Mouse (Mus musculus) heart, postnatal 0 days (tissue): ENCODE measurements at regions not wholly inside any gene's neighbourhood (a gene's known extent, or its start where the extent isn't known, plus 50 kb on each side); places are given as distances from the start of the nearest gene placed in this dataset.

Experiments used
- CTCF ChIP-seq: IDR thresholded peaks from 2 replicates; pipeline ENCODE4 v1.5.1; 2016; ENCODE audit warnings: antibody characterized with exemption, control low read depth, low read depth
- EP300 ChIP-seq: IDR thresholded peaks from 2 replicates; pipeline ENCODE4 v1.6.1; 2016; ENCODE audit warnings: antibody characterized with exemption, low read depth

DNA sequence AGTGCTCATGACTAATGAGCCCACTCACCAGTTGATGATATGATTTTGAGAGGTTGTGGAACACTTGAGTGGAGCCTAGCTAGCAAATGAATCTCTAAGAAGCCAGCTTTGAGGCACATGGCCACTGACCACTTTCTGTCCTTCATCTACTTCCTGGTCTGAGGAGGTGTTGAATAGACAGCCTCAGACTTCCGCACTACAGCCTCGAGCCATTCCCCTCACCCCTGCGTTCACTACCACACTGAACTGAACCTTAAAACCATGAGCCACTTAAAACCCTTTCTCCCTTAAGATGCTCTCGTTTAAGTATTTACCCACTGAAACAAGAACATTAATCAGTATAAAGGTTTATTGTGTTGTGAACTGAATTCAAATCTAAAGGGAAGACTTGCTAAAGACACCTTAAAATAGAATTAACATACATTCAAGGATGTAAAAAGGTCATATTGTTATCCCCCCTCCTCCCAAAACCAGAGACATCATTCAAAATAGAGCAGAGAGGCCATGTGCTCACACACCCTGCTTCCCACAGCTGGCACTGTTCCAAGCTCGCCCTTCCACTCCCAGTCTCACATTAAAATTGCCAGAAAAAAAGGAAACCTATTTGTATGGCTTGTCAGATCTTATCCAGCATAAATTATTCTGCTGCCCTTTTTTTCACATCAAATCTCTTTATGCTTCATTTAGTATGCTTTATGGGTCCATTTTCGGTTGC lies 758.8 kb downstream of the Ryr2 start:
- TF ChIP-seq CTCF (no peak), EP300 (no peak)
